Comparison of ENCODE assay signal across 16 mouse cellular contexts in genomic region chr3:116940804-116941558, GRCm38 (mm10). TPM values are rescaled to one million over a fixed set of nuclear protein-coding genes. Genes with fewer than 3 reads are reported as not detected.
A peak's percentile ranks its signal among the peaks of the same experiment; 100 is the strongest.
DNase-seq lines count a peak whose midpoint lies in the region; ATAC-seq and TF ChIP-seq lines count a peak whose summit lies in the region.
"Had no signal": no experiment of that assay in that cellular context is flagged by ENCODE, and none has a peak within 500 bp of the region (broad histone marks: within the 10 kb centered on the region; RNA-seq: fewer than 3 reads in every experiment).

No protein-coding gene starts in this region.

- H3K4me1 ChIP-seq in lung, postnatal 0 days (ENCODE audit: insufficient read depth, low read depth, low read length): no peaks in the 10 kb centered on the region; the same call in 1 of the 2 replicates

- H3K9ac ChIP-seq in lung, postnatal 0 days (replicated peaks; ENCODE audit: low read depth): no peak overlapping the region

- peak overlapping the region; percentile 19; the same call in 1 of the 2 replicates for H3K4me2 ChIP-seq in lung, postnatal 0 days (replicated peaks; ENCODE audit: low read depth, low read length)

- no peaks in the 10 kb centered on the region for H3K36me3 ChIP-seq in lung, postnatal 0 days (ENCODE audit: insufficient read depth, low read length)

- DNase-seq in frontal cortex, postnatal 10 days (ENCODE audit: low spot score in 2 of 2): no peak
- peak; percentile 21 for DNase-seq in layer of hippocampus, adult 11-12 months (ENCODE audit: low spot score)
- no peak for DNase-seq in layer of hippocampus, postnatal 25 days (ENCODE audit: extremely low spot score in 1 of 2, low spot score in 1 of 2)
- peak; percentile 81 for DNase-seq in brain, adult 2 months (ENCODE audit: low read depth, low spot score)
- peak; percentile 87 for DNase-seq in lung, postnatal 0 days (ENCODE audit: low spot score)
- DNase-seq in T-cell, adult 2 months (ENCODE audit: low spot score): no peak
- DNase-seq: cerebellum, postnatal 14 days; heart, postnatal 4 days; thymus, postnatal 36 days had no signal

- WGBS in lung, postnatal 0 days: 50% methylated on average over 10 of the region's 10 CpGs

- peak overlapping the region; percentile 48; the same call in 1 of the 2 replicates for H3K27ac ChIP-seq in lung, postnatal 0 days (ENCODE audit: low read length)

- H3K27me3 ChIP-seq in lung, postnatal 0 days (replicated peaks; ENCODE audit: insufficient read depth, low read length): no peaks in the 10 kb centered on the region

- no peaks in the 10 kb centered on the region for H3K9me3 ChIP-seq in lung, postnatal 0 days (ENCODE audit: low read length)

- peak; percentile 20; the same call in 1 of the 2 replicates for TF ChIP-seq CTCF in lung, postnatal 0 days (IDR thresholded peaks at IDR 0.05)

- peak; percentile 94 for ATAC-seq in frontal cortex, adult (ENCODE audit: low TSS enrichment)
- ATAC-seq in lung, postnatal 0 days: peak; percentile 86
- ATAC-seq in activated CD4-positive, CD25-positive, alpha-beta regulatory T cell, adult 4 months: no peak
- ATAC-seq: forebrain, embryonic 14.5 days; intestine, embryonic 16.5 days had no signal

- TF ChIP-seq EP300 in lung, postnatal 0 days (IDR thresholded peaks at IDR 0.05): peak; percentile 68

- no peak overlapping the region for H3K4me3 ChIP-seq in lung, postnatal 0 days (ENCODE audit: low read depth, low read length)

RNA-seq across cellular contexts. Expression of gene 4930455H04Rik, which starts 27.1 kb away (rescaled TPM):
- not detected for total RNA-seq in layer of hippocampus, postnatal 25 days (2021)
- polyA plus RNA-seq in lung, postnatal 0 days (2015; fragmentation: Nextera tagmentation; extraction: Ambion mirVana): not detected in 2 replicates
- not detected for polyA plus RNA-seq in activated CD4-positive, CD25-positive, alpha-beta regulatory T cell, adult 4 months (2017; shearing (Covaris generic))
- total RNA-seq: left cerebral cortex, adult 8-10 months; megakaryocyte progenitor cell, adult 5-6 weeks had no signal
- polyA plus RNA-seq: embryonic facial prominence, embryonic 14.5 days; forebrain, embryonic 14.5 days; intestine, embryonic 16.5 days had no signal

RNA-seq across cellular contexts. Expression of gene Palmd, which starts 27.8 kb away (rescaled TPM):
- 10 to 100 TPM; 27.6 to 32.8 TPM for total RNA-seq in layer of hippocampus, postnatal 25 days (2021)
- polyA plus RNA-seq in lung, postnatal 0 days (2015; fragmentation: Nextera tagmentation; extraction: Ambion mirVana): 16.1 and 23.0 TPM in 2 replicates
- not detected for polyA plus RNA-seq in activated CD4-positive, CD25-positive, alpha-beta regulatory T cell, adult 4 months (2017; shearing (Covaris generic))
- total RNA-seq: megakaryocyte progenitor cell, adult 5-6 weeks had no signal

Comparison
In these comparisons a context has a peak if more than half of its experiments do, and no peak if none do; other contexts are left out.
1. DNase-seq: peak in layer of hippocampus, adult 11-12 months (single experiment), brain, adult 2 months (single experiment) and lung, postnatal 0 days (single experiment); none in frontal cortex, postnatal 10 days (0 of 2), layer of hippocampus, postnatal 25 days (0 of 2) and T-cell, adult 2 months (single experiment).
2. RNA of gene Palmd, which starts 27.8 kb away (polyA plus RNA-seq): 16.1 to 23.0 TPM in lung, postnatal 0 days; not detected in activated CD4-positive, CD25-positive, alpha-beta regulatory T cell, adult 4 months; every median in the first group is over 10 times any median in the second.